Mouse (Mus musculus) liver, adult 2 months (tissue): ENCODE results near the gene Tpo. TPM values are rescaled to one million over a fixed set of nuclear protein-coding genes. Genes with fewer than 3 reads are reported as not detected.

Source experiments
- DNase-seq: peaks from one replicate; pipeline ENCODE4 v3.0.0-alpha.2; 2011; ENCODE audit warnings: low read depth, low spot score; ENCODE audit errors: extremely low read depth
- H3K27ac ChIP-seq: fragments of 200-500 bp; replicated peaks from 2 replicates; pipeline ENCODE4 v1.5.1; 2012; ENCODE audit warnings: low read depth, mild to moderate bottlenecking, control low read depth, inconsistent platforms, low read length; ENCODE audit not compliant: insufficient read depth
- H3K27me3 ChIP-seq: fragments of 200-500 bp; 2 replicates; pipeline ENCODE4 v1.6.1; 2012; ENCODE audit warnings: mild to moderate bottlenecking, moderate library complexity, low read length, inconsistent platforms; ENCODE audit not compliant: control insufficient read depth, insufficient read depth
- H3K36me3 ChIP-seq: fragments of 200-500 bp; 2 replicates; pipeline ENCODE4 v1.6.1; 2012; ENCODE audit warnings: low read length, inconsistent platforms; ENCODE audit not compliant: control insufficient read depth, insufficient read depth
- H3K4me1 ChIP-seq: fragments of 200-500 bp; 2 replicates; pipeline ENCODE4 v1.6.1; 2011; ENCODE audit warnings: low read length; ENCODE audit not compliant: control insufficient read depth, insufficient read depth
- H3K4me3 ChIP-seq: fragments of 200-500 bp; 2 replicates; pipeline ENCODE4 v1.5.1; 2011; ENCODE audit warnings: low read depth, mild to moderate bottlenecking, control low read depth, low read length, moderate library complexity; ENCODE audit not compliant: insufficient read depth
- H3K79me2 ChIP-seq: fragments of 200-500 bp; 2 replicates; pipeline ENCODE4 v1.6.1; 2012; ENCODE audit warnings: inconsistent platforms, mild to moderate bottlenecking, low read length, moderate library complexity; ENCODE audit not compliant: control insufficient read depth, insufficient read depth
- H3K9ac ChIP-seq: fragments of 200-500 bp; 2 replicates; pipeline ENCODE4 v1.6.1; 2012; ENCODE audit warnings: low read depth, mild to moderate bottlenecking, control low read depth, inconsistent platforms, low read length
- CTCF ChIP-seq: fragments of 200-500 bp; IDR thresholded peaks from 2 replicates; pipeline ENCODE4 v1.5.1; 2011; ENCODE audit warnings: low read depth, low read length, control low read depth
- POLR2A ChIP-seq: fragments of 200-500 bp; IDR thresholded peaks from 2 replicates; pipeline ENCODE4 v1.6.1; 2011; ENCODE audit warnings: low read length, control low read depth; ENCODE audit not compliant: insufficient read depth; ENCODE audit errors: extremely low read depth
- WGBS: fragments of 180-500 bp; shearing (Covaris S2); methylation state at CpG from one replicate; pipeline ENCODE4 v1.1.7; 2018; 5-methylcytosine and 5-hydroxymethylcytosine counted together
- polyA plus RNA-seq: library from polyadenylated mRNA; depleted of rRNA; stranded (reverse); fragments of >200 nt; gene quantifications from 2 replicates; pipeline ENCODE4 v1.2.3, GENCODE M21; 2012; rRNA removed
- total RNA-seq: library from RNA; depleted of rRNA; stranded (reverse); fragments of >200 nt; gene quantifications from 2 replicates; pipeline ENCODE4 v1.2.3, GENCODE M21; 2014; rRNA removed

Gene Tpo
- total and polyA plus RNA-seq, 2 experiments = not detected

DNA sequence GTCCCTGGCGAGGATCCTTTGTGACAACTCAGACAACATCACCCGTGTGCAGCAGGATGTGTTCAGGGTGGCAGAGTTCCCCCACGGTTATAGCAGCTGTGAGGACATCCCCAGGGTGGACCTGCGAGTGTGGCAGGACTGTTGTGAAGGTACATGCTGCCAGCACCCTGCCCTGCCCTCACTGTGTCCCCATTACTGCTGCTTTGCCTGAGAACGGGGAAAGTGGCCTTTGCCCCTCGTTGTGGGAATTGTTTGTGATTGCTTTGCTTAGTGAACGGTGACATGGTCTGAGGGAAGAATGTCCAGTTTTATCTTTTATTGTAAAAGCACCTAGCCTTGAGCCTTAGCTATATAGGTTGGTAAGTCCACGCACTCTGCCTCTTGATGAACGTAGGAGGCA lies 125.8 kb downstream of the Tpo start:
- no peak for DNase-seq
- TF ChIP-seq POLR2A (no peak), CTCF (no peak)
- H3K9ac ChIP-seq = no peak overlapping the region
- H3K36me3 ChIP-seq = no peaks in the 10 kb centered on the region
- WGBS = 50% methylated on average over 9 of the region's 9 CpGs
- no peak overlapping the region for H3K27ac ChIP-seq
- H3K79me2 ChIP-seq = no peaks in the 10 kb centered on the region
- H3K4me3 ChIP-seq = no peak overlapping the region
- no peaks in the 10 kb centered on the region for H3K4me1 ChIP-seq
- H3K27me3 ChIP-seq = no peaks in the 10 kb centered on the region

Other genes with a start within 250 kb of the Tpo start
- 7.8 and 9.7 TPM in 2 replicates for gene Pxdn, start 195.0 kb downstream of the Tpo start, total RNA-seq
- 7.2 and 9.1 TPM in 2 replicates for gene Pxdn, start 195.0 kb downstream of the Tpo start, polyA plus RNA-seq
- gene Sntg2, start 240.8 kb upstream of the Tpo start, total RNA-seq = 9.7 and 15.7 TPM in 2 replicates
- 4.6 and 9.0 TPM in 2 replicates for gene Sntg2, start 240.8 kb upstream of the Tpo start, polyA plus RNA-seq